Mouse (Mus musculus): ENCODE measurements around the gene Kdm5b. TPM values are rescaled to one million over a fixed set of nuclear protein-coding genes. Genes with fewer than 3 reads are reported as not detected.

The Kdm5b gene
- total RNA-seq, 1 experiment, result 127 TPM

DNA sequence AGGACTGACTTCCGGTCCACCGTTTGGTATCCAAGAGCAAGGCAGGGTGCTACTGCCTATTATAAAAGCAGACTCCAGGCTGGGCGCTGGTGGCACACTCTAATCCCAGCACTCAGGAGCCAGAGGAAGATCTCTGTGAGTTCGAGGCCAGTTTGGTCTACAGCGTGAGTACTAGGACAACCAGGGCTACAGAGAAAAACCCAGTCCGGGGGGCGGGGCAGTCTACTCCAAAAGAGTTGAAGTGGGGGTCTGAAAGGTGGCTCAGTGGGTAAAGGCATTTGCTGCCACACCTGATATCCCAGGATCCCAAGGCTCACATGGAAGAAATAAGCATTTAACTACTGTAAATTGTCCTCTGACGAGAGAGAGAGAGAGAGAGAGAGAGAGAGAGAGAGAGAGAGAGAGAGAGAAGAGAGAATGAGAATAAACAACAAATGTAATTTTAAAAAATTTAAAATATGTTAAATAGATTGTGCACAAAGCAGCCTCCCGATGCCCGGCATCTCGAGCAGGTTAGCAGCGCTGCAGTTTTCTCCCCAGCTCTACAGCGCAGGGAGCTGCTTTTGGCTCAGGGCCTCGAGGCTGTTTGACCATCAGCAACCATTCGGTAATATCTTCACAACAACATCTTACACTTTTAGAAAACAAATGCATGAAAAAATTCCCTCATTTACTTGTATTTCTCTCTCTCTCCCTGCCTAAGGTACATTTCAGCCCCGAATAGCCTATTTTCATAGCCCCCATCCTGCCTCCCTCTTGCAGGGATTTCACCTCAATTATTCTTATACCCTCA is 85.6 kb downstream of the Kdm5b start:
- Histone ChIP-seq H3K9me3 (ENCODE audit: control insufficient read depth, insufficient read depth, low read depth, low read length) (no peaks in the 10 kb centered on the region), H3K36me3 (ENCODE audit: control insufficient read depth, insufficient read depth, low read length, poor library complexity, severe bottlenecking) (no peaks in the 10 kb centered on the region), H3K27ac (ENCODE audit: insufficient read depth, low read depth, low read length, poor library complexity, severe bottlenecking) (no peak overlapping the region), H3K4me1 (ENCODE audit: control insufficient read depth in 2 of 2, insufficient read depth in 2 of 2, low read length in 2 of 2, poor library complexity in 1 of 2) (peaks cover 0 to 2% of the 10 kb centered on the region in 2 experiments; a peak in 1 of 4 replicates), H3K4me3 (ENCODE audit: insufficient read depth in 1 of 2, low read depth in 1 of 2, low read length in 2 of 2, poor library complexity in 1 of 2, severe bottlenecking in 1 of 2) (peak overlapping the region; percentile 69 to 71), H3K9ac (ENCODE audit: insufficient read depth, low read depth, low read length, poor library complexity, severe bottlenecking) (no peak overlapping the region)
- TF ChIP-seq ZNF384 (IDR thresholded peaks at IDR 0.05; ENCODE audit: low read depth, low read length) (no peak), CHD2 (IDR thresholded peaks at IDR 0.05; ENCODE audit: low read depth, low read length) (no peak), MAFK (IDR thresholded peaks at IDR 0.05; ENCODE audit: insufficient read depth, low read depth, low read length) (no peak), ZC3H11A (IDR thresholded peaks at IDR 0.05; ENCODE audit: borderline replicate concordance, low read depth, low read length) (no peak), HCFC1 (IDR thresholded peaks at IDR 0.05; ENCODE audit: borderline replicate concordance, insufficient read depth, low read length) (no peak)
- no peak for DNase-seq (ENCODE audit: low read depth, low spot score)
- in situ Hi-C loops (cut with MboI; ENCODE audit: low sequenced_read_pairs in 2 of 2, unreplicated experiment in 2 of 2), result no loop called here

DNA sequence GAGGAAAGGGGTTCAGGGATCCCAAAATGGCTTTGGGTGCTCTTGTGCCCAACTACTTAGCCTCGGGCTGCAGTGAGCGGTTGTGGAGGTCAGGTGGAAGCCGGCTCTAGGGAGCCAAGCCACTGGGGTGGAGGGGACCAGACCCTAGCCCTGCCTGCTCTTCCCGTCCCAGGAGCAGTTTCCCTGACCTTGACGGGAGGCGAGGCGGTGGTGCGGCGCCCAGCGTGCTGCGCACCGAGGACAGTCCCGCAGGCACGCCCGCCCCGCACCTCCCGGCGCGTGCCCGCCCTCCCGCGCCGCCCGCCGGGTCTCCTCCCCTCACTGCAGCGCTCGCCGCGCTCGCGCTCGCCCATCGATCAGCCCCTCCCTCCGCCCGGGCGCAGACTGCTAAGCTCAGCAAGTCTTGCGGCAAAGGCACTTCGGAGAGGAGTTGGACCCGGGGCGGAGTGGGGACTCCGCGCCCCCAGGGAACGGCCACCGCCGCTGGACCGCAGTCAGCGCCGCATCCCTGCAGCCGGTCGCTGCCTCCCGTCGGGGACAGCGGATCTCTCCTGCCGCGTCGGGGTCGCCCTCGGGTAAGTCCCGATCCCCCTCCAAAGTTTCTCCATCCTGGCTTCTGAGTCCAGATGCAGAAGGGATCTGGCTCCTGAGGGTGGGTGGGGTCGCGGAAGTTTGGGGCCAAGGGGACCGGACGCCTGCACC is 86.4 kb downstream of the Kdm5b start, which contains the start of gene Syt2:
TSS of gene Syt2 (plus strand) at position 417 of the 702 bp plus-strand sequence.
- Histone ChIP-seq H3K9me3 (ENCODE audit: control insufficient read depth, insufficient read depth, low read depth, low read length) (no peaks in the 10 kb centered on the region), H3K27ac (ENCODE audit: insufficient read depth, low read depth, low read length, poor library complexity, severe bottlenecking) (no peak within 1 kb of the TSS), H3K4me3 (ENCODE audit: insufficient read depth in 1 of 2, low read depth in 1 of 2, low read length in 2 of 2, poor library complexity in 1 of 2, severe bottlenecking in 1 of 2) (peak within 1 kb of the TSS; percentile 69 to 71), H3K4me1 (ENCODE audit: control insufficient read depth in 2 of 2, insufficient read depth in 2 of 2, low read length in 2 of 2, poor library complexity in 1 of 2) (peaks cover 0 to 3% of the 10 kb centered on the region in 2 experiments; a peak in 2 of 4 replicates), H3K36me3 (ENCODE audit: control insufficient read depth, insufficient read depth, low read length, poor library complexity, severe bottlenecking) (no peaks in the 10 kb centered on the region), H3K9ac (ENCODE audit: insufficient read depth, low read depth, low read length, poor library complexity, severe bottlenecking) (peak within 1 kb of the TSS; percentile 17; the same call in 1 of the 2 replicates)
- peak; percentile 42 for DNase-seq (ENCODE audit: low read depth, low spot score)
- in situ Hi-C loops (cut with MboI; ENCODE audit: low sequenced_read_pairs in 2 of 2, unreplicated experiment in 2 of 2), result no loop called here
- no peak for TF ChIP-seq ZNF384 (IDR thresholded peaks at IDR 0.05; ENCODE audit: low read depth, low read length)
- TF ChIP-seq MAFK (IDR thresholded peaks at IDR 0.05; ENCODE audit: insufficient read depth, low read depth, low read length), result peak; percentile 85

DNA sequence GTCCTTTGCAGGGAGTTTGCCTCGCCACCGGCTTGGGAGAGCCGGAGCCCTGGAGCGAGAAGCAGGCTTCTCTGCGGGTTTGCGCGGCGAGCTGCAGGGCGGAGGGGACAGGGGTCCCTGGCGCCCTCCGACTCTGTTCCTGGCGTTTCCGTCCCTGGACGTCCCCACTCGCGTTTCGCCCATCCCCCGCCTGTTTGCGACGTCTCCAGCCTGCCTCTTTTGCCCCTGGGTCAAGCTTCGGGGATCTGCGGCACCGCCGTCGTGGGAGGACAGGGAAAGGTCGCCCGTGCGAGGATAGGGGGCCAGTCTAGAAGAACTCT is 87.0 kb downstream of the Kdm5b start:
- Histone ChIP-seq H3K9me3 (ENCODE audit: control insufficient read depth, insufficient read depth, low read depth, low read length) (no peaks in the 10 kb centered on the region), H3K4me1 (ENCODE audit: control insufficient read depth in 2 of 2, insufficient read depth in 2 of 2, low read length in 2 of 2, poor library complexity in 1 of 2) (peaks cover 0 to 6% of the 10 kb centered on the region in 2 experiments; a peak in 2 of 4 replicates), H3K36me3 (ENCODE audit: control insufficient read depth, insufficient read depth, low read length, poor library complexity, severe bottlenecking) (no peaks in the 10 kb centered on the region), H3K9ac (ENCODE audit: insufficient read depth, low read depth, low read length, poor library complexity, severe bottlenecking) (peak overlapping the region; percentile 17; the same call in 1 of the 2 replicates), H3K27ac (ENCODE audit: insufficient read depth, low read depth, low read length, poor library complexity, severe bottlenecking) (no peak overlapping the region), H3K4me3 (ENCODE audit: insufficient read depth in 1 of 2, low read depth in 1 of 2, low read length in 2 of 2, poor library complexity in 1 of 2, severe bottlenecking in 1 of 2) (peak overlapping the region; percentile 69 to 71)
- in situ Hi-C loops (cut with MboI; ENCODE audit: low sequenced_read_pairs in 2 of 2, unreplicated experiment in 2 of 2), result no loop called here
- no peak for TF ChIP-seq CHD2 (IDR thresholded peaks at IDR 0.05; ENCODE audit: low read depth, low read length)
- TF ChIP-seq MAFK (IDR thresholded peaks at IDR 0.05; ENCODE audit: insufficient read depth, low read depth, low read length), result no peak
- TF ChIP-seq ZC3H11A (IDR thresholded peaks at IDR 0.05; ENCODE audit: borderline replicate concordance, low read depth, low read length), result no peak
- TF ChIP-seq ZNF384 (IDR thresholded peaks at IDR 0.05; ENCODE audit: low read depth, low read length), result no peak
- no peak for TF ChIP-seq HCFC1 (IDR thresholded peaks at IDR 0.05; ENCODE audit: borderline replicate concordance, insufficient read depth, low read length)
- no peak for DNase-seq (ENCODE audit: low read depth, low spot score)

DNA sequence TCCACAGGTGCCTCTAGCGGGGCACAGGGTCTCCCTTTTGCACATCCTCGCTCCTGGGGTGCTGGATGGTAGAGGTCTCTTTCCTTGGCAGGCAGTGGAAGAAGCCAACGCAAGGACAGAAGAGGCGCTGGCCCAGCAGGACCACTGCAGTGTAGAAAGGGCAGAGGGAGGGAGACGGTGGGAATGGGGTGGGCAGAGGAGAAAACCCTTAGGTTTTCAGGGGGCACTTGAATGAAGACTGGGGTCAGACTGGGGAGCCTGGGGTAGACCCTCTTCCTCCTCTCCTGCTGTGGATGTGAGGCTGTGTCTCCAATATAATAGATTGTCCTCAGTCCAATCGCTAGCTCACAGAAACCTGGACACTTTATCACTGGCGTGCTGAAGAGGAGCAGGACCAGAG is 87.6 kb downstream of the Kdm5b start:
- no peak overlapping the region for H3K9ac ChIP-seq (ENCODE audit: insufficient read depth, low read depth, low read length, poor library complexity, severe bottlenecking)
- peaks cover 0 to 6% of the 10 kb centered on the region in 2 experiments; a peak in 2 of 4 replicates for H3K4me1 ChIP-seq (ENCODE audit: control insufficient read depth in 2 of 2, insufficient read depth in 2 of 2, low read length in 2 of 2, poor library complexity in 1 of 2)
- H3K9me3 ChIP-seq (ENCODE audit: control insufficient read depth, insufficient read depth, low read depth, low read length), result no peaks in the 10 kb centered on the region
- H3K27ac ChIP-seq (ENCODE audit: insufficient read depth, low read depth, low read length, poor library complexity, severe bottlenecking), result no peak overlapping the region
- TF ChIP-seq HCFC1 (IDR thresholded peaks at IDR 0.05; ENCODE audit: borderline replicate concordance, insufficient read depth, low read length), result no peak
- TF ChIP-seq CHD2 (IDR thresholded peaks at IDR 0.05; ENCODE audit: low read depth, low read length), result no peak
- TF ChIP-seq ZC3H11A (IDR thresholded peaks at IDR 0.05; ENCODE audit: borderline replicate concordance, low read depth, low read length), result no peak
- no peak for TF ChIP-seq MAFK (IDR thresholded peaks at IDR 0.05; ENCODE audit: insufficient read depth, low read depth, low read length)
- TF ChIP-seq ZNF384 (IDR thresholded peaks at IDR 0.05; ENCODE audit: low read depth, low read length), result no peak
- no peak for DNase-seq (ENCODE audit: low read depth, low spot score)
- no peaks in the 10 kb centered on the region for H3K36me3 ChIP-seq (ENCODE audit: control insufficient read depth, insufficient read depth, low read length, poor library complexity, severe bottlenecking)
- in situ Hi-C loops (cut with MboI; ENCODE audit: low sequenced_read_pairs in 2 of 2, unreplicated experiment in 2 of 2), result no loop called here
- H3K4me3 ChIP-seq (ENCODE audit: insufficient read depth in 1 of 2, low read depth in 1 of 2, low read length in 2 of 2, poor library complexity in 1 of 2, severe bottlenecking in 1 of 2), result no peak overlapping the region; a peak in 1 of 4 replicates
